Mouse (Mus musculus): Measurements from ENCODE around the gene Mylpf.
"Not testable (repeated sequence)": the region's sequence is repeated elsewhere in the genome, so short reads cannot be mapped to it uniquely, and the experiment has no call there.

The Mylpf gene

GRCm38 (mm10) chr7:127223515-127224478 lies 15.1 kb downstream of the Mylpf start:
- no peak for DNase-seq (ENCODE audit: inconsistent age in 2 of 2, low spot score in 1 of 2)

DNA sequence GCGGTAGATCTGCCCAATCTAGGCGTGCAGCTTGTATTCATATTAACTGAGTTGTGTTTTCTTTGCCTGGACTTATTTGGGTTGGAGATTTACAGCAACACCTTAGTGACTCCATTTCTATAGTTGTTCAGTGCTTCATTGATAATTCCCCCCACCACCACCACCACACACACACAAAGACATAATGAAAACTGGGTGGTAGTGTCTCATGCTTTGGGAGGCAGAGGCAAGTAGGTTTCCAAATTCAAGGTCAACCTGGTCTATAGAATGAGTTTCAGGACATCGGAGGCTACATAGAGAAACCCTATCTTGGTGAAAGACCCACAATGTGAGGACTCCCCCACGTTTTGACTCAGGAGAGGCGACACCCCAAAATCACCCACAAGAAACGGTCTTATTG lies 15.9 kb downstream of the Mylpf start:
- DNase-seq (ENCODE audit: inconsistent age in 2 of 2, low spot score in 1 of 2), result no peak

DNA sequence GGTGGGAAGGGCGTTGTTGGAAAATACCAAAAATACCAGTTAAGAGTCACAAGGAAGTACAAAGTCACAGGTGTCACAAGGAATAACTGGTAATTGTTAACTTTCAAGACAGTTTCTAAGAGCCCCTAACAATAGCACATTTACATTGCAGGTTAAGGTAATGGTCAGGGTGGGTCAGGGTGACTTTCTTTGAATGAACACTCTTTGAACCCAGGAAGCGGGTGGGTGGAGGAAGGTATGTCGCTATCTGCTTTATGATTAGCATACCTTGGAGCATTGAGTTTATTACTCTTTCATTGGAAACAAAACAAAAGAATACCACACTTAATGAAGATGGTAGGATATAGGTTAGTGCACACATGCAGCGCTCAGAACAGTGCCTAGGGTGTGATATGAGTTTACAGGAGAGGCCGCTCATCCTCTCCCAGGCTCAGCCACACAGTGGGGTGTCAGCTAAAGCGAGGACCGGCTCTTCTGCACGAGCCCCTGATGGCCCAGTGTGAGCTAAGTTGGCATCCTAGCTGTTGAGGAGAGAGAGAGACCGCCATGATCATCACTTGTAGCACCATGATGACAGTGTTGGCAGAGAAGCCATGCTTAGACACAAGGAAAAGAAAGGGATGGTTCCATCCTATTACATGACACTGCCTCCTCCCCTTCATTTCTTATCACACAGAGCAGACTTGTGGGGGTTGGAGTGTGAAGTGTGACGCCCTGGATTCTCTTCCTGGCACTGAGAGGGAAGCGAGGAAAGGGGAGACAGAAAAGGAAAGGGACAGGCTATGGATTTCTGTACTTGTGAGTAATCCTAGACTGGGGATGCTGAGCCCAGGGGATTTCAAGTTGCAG lies 16.7 kb downstream of the Mylpf start:
- no peak for DNase-seq (ENCODE audit: inconsistent age in 2 of 2, low spot score in 1 of 2)

DNA sequence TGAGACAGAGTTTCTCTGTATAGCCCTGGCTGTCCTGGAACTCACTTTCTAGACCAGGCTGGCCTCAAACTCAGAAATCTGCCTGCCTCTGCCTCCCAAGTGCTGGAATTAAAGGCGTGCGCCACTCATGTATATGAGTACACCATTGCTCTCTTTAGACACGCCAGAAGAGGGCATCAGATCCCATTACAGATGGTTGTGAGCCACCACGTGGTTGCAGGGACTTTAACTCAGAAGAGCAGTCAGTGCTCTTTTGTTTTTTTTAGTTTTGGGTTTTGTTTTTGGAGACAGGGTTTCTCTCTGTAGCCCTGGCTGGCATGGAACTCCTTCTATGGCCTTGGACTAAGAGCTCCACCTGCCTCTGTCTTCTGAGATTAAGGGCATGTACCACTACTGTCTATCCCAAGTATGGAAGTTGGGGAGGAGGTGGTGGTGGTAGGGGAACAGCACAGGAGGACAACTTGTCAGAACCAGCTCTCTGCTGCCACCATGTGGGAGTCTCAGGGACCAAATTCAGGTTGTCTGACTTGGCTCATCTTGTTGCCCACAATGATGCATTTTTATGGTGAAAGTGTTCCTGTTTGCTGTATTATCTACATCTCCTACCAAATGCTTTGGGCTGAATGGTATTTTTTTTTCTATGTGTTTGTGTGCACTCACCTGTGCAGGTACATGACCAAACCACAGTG lies 20.1 kb downstream of the Mylpf start:
- peak; percentile 79 to 91 for DNase-seq (ENCODE audit: inconsistent age in 2 of 2, low spot score in 1 of 2)

GRCm38 (mm10) chr7:127231376-127231775 lies 22.7 kb downstream of the Mylpf start:
- peak in 1 of 2 experiments; percentile 18 for DNase-seq (ENCODE audit: inconsistent age in 2 of 2, low spot score in 1 of 2)

DNA sequence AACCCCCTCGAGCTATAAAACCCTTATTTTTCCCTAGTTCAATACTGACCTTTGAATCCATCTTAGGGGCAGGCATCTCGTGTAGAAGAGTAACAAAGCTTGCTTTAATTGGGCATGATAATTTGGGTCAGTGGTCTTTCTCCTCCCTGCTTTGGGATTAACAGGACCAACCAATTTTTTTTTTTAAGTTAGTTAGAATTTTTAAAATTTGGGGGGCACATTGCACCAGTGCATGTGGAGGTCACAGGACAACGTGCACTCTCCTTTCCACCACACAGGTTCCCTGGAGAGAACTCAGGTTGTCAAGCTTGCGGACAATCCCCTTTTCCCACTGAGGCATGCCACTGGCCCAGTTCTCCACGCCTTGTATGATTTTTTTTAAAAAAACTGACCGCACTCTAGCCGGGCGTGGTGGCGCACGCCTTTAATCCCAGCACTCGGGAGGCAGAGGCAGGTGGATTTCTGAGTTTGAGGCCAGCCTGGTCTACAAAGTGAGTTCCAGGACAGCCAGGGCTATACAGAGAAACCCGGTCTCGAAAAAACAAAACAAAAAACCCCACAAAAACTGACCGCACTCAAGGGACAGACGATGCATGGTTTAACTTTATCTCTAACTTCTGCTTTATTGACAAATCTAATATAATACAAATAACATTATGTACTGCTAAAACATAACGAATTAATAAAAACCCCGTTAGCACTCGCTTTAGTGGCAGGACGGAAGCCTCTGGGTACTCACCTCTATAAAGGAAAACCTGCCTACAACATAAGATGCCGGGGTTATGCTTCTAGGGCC lies 23.3 kb downstream of the Mylpf start:
- peak in 1 of 2 experiments; percentile 47 for DNase-seq (ENCODE audit: inconsistent age in 2 of 2, low spot score in 1 of 2)

GRCm38 (mm10) chr7:127232622-127233367 lies 24.1 kb downstream of the Mylpf start, which contains the start of the genes Zfp553 and Sept1:
Gene Zfp553 (plus strand): TSS chr7:127233061.
Gene Sept1 (minus strand): TSS chr7:127233130.
- DNase-seq (ENCODE audit: inconsistent age in 2 of 2, low spot score in 1 of 2), result peak; percentile 89 to 95

DNA sequence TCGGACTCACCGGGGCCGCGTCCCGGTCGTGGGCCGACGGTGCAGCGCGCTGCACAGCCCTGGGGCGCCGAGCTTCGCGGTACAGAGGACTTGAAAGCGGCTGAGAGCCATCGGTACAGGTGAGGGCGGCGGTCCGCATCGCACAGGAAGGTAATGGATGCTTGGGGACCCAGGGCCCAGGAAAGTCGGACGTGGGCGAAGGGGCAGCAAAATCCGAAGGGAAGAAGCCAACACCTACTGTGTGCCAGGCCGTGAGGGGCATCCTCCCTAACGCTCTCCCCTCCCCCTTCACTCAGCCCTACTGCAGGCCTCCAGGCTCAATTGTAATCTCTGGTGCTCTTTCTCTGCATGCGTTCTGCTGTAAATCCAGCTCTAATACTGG lies 24.7 kb downstream of the Mylpf start:
- DNase-seq (ENCODE audit: inconsistent age in 2 of 2, low spot score in 1 of 2), result no peak

GRCm38 (mm10) chr7:127233765-127234164 lies 25.1 kb downstream of the Mylpf start:
- no peak for DNase-seq (ENCODE audit: inconsistent age in 2 of 2, low spot score in 1 of 2)

GRCm38 (mm10) chr7:127234777-127235176 lies 26.1 kb downstream of the Mylpf start:
- DNase-seq (ENCODE audit: inconsistent age in 2 of 2, low spot score in 1 of 2), result peak; percentile 67 to 69

DNA sequence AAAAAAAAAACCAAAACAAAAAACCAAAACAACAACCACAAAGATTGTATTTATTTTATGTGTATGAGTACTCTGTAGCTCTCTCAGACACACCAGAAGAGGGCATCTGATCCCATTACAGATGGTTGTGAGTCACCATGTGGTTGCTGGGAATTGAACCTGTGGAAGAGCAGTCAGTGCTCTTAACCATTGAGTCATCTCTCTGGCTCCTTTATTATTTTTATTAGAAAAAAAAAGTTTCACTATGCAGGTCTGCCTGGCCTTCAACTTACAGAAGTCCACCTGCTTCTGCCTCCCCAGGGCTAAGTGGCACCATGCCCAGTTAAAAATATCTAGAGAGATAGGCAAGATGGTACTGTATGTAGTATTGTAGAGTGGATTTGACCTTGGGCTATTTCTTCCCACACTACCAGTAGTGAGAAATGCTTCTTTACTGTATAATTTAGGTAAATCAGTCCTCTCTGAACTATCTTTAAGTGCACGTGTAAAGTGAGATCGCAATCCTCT lies 34.7 kb downstream of the Mylpf start:
- DNase-seq (ENCODE audit: inconsistent age in 2 of 2, low spot score in 1 of 2), result no peak

DNA sequence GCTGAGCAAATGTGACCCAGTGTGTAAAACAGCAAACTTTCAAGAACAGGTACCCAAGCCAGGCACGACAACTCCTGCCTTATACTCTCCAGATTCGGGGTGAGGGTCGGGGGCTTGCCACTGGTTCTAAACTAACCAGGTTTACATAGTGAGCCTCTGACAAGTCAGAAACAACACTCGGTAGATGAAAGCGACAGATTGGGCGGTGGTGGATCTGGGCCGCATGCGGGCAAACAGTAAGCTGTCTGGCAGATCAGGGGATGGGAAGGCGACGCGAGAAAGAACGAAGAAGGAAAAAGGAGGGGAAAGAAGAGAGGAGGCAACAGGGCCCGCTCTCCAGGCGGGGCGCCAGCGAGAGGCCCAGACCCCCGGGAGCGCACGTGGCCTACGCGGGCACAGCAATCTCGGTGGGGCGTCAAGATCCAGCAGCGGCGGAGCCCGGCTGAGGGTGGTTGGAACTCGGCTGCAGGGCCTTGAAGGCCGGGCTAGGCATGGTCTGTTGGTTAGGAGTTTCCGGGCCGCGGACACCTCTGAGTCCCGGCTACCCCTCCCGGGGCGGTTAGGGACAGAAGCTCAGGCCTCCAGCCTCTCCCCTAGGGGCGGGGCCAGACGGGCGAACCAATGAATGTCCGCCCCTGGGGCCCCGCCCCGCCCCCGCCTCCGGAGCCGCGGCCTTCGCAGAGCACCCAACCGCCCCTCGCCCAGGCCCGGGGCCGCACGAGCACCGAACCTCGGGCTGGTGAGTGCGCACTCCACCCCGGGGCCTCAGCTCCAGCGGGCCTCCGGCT lies 35.4 kb downstream of the Mylpf start, which contains the start of gene Zfp771:
TSS of gene Zfp771 (plus strand) at position 405 of the 788 bp plus-strand sequence.
- DNase-seq (ENCODE audit: inconsistent age in 2 of 2, low spot score in 1 of 2), result peak; percentile 97 to 99

GRCm38 (mm10) chr7:127244658-127245510 lies 36.2 kb downstream of the Mylpf start:
- DNase-seq (ENCODE audit: inconsistent age in 2 of 2, low spot score in 1 of 2), result no peak

GRCm38 (mm10) chr7:127250511-127250910 lies 41.8 kb downstream of the Mylpf start:
- not testable (repeated sequence) for DNase-seq (ENCODE audit: inconsistent age in 2 of 2, low spot score in 1 of 2)

GRCm38 (mm10) chr7:127252414-127252813 lies 43.7 kb downstream of the Mylpf start:
- no peak for DNase-seq (ENCODE audit: inconsistent age in 2 of 2, low spot score in 1 of 2)

GRCm38 (mm10) chr7:127253341-127253740 lies 44.7 kb downstream of the Mylpf start:
- peak in 1 of 2 experiments; percentile 61 for DNase-seq (ENCODE audit: inconsistent age in 2 of 2, low spot score in 1 of 2)
